Comparison of ENCODE assay signal across 9 mouse cellular contexts in the genomic region with DNA sequence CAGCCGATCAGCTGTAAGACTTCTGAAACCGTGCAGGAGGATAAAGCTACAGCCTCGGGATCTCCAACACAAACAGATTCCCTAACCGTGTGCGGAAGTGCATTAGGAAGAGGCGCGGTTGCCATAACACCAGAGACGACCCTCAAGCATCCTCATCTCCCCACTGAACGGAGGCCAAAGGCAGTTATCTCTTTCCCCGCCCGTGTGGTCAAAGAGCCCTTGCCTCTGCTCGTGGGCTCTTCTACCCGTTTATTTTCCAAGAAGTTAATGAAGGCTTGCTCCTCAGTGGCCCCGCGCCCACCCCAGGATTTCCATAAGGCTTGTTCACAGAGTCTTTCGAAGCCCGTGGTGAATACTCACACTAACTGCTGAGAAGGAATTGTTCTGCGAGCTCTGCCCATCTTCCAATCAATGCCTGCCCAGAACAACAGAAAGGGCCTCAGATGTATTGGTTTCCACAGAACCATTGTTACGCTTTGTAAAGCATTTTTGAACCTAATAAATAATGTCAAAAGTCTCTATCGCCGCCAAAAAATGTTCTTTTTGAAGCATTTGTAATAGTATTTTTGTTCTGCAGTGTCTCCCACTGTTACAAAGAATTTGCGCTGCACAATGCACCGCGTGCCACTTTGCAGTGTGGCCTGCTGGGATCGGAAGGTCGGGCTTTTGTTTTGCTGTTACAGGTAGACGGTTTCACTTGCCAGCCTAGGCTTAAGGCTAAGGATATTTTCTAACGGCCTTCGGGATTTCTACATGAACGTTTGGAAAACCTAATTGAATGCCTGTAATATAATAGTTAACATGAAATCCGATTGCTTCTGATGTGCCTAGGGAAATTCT.
DNase-seq lines count a peak whose midpoint lies in the region; ATAC-seq and TF ChIP-seq lines count a peak whose summit lies in the region.
"Had no signal": no experiment of that assay in that cellular context is flagged by ENCODE, and none has a peak within 500 bp of the region (broad histone marks: within the 10 kb centered on the region; RNA-seq: fewer than 3 reads in every experiment).

No protein-coding gene starts in this region.

- peaks cover 26% of the 10 kb centered on the region for H3K27me3 ChIP-seq in forebrain, embryonic 12.5 days
- H3K27me3 ChIP-seq in neural tube, embryonic 14.5 days (ENCODE audit: control insufficient read depth, insufficient read depth, low read length): no peaks in the 10 kb centered on the region
- no peaks in the 10 kb centered on the region for H3K27me3 ChIP-seq in heart, adult 2 months (ENCODE audit: control insufficient read depth, insufficient read depth, low read length)

- H3K4me2 ChIP-seq in forebrain, embryonic 12.5 days: peak overlapping the region; percentile 48
- H3K4me2 ChIP-seq in neural tube, embryonic 14.5 days (ENCODE audit: low read depth, low read length): peak overlapping the region; percentile 43

- no peaks in the 10 kb centered on the region for H3K9me3 ChIP-seq in forebrain, embryonic 12.5 days
- no peaks in the 10 kb centered on the region for H3K9me3 ChIP-seq in neural tube, embryonic 14.5 days (ENCODE audit: control insufficient read depth, low read length)

- TF ChIP-seq CTCF in heart, adult 2 months (IDR thresholded peaks at IDR 0.05): no peak

- H3K27ac ChIP-seq in forebrain, embryonic 12.5 days: no peak overlapping the region
- no peak overlapping the region for H3K27ac ChIP-seq in neural tube, embryonic 14.5 days (ENCODE audit: low read depth, low read length)
- no peak overlapping the region for H3K27ac ChIP-seq in heart, adult 2 months

- peak; percentile 72 for ATAC-seq in forebrain, embryonic 12.5 days (ENCODE audit: low FRiP score)
- ATAC-seq in neural tube, embryonic 14.5 days (ENCODE audit: low read depth): peak; percentile 65; the same call in 1 of the 2 replicates

- no peaks in the 10 kb centered on the region for H3K79me2 ChIP-seq in heart, adult 2 months (replicated peaks; ENCODE audit: control insufficient read depth, insufficient read depth, low read length)

- H3K4me3 ChIP-seq in forebrain, embryonic 12.5 days (replicated peaks): peak overlapping the region; percentile 16
- no peak overlapping the region for H3K4me3 ChIP-seq in neural tube, embryonic 14.5 days (ENCODE audit: low read depth, low read length)
- no peak overlapping the region for H3K4me3 ChIP-seq in heart, adult 2 months

- no peaks in the 10 kb centered on the region for H3K36me3 ChIP-seq in forebrain, embryonic 12.5 days (replicated peaks)
- no peaks in the 10 kb centered on the region for H3K36me3 ChIP-seq in neural tube, embryonic 14.5 days (ENCODE audit: control insufficient read depth, insufficient read depth, low read length)
- H3K36me3 ChIP-seq in heart, adult 2 months (ENCODE audit: control insufficient read depth, insufficient read depth, low read length): no peaks in the 10 kb centered on the region

- DNase-seq in embryo, embryonic 9.5 days (ENCODE audit: extremely low spot score): peak; percentile 37
- DNase-seq in hindlimb bud, embryonic 11.5 days (ENCODE audit: extremely low spot score, low read depth, low spot score): peak; percentile 2
- no peak for DNase-seq in heart, adult 2 months
- no peak for DNase-seq in liver
- no peak for DNase-seq in spleen, postnatal 10 days (ENCODE audit: low spot score in 2 of 2)
- DNase-seq: gastrocnemius, postnatal 36 days; lung, adult 2 months had no signal

- 21% methylated on average over 31 of the region's 31 CpGs for WGBS in forebrain, embryonic 12.5 days
- WGBS in neural tube, embryonic 14.5 days: 17% methylated on average over 31 of the region's 31 CpGs
- WGBS in heart, adult 2 months: 59% methylated on average over 31 of the region's 31 CpGs

- intact Hi-C loops in heart, adult 2 months (cut with DNase I): no loop called here

- H3K9ac ChIP-seq in forebrain, embryonic 12.5 days: no peak overlapping the region
- H3K9ac ChIP-seq in neural tube, embryonic 14.5 days (replicated peaks; ENCODE audit: low read depth, low read length): no peak overlapping the region
- no peak overlapping the region for H3K9ac ChIP-seq in heart, adult 2 months (ENCODE audit: low read depth, low read length)

- no peak for TF ChIP-seq POLR2A in heart, adult 2 months (IDR thresholded peaks at IDR 0.05; ENCODE audit: insufficient read depth, low read depth, low read length)

- H3K4me1 ChIP-seq in forebrain, embryonic 12.5 days: peaks cover 11% of the 10 kb centered on the region
- peaks cover 5% of the 10 kb centered on the region; the same call in 1 of the 2 replicates for H3K4me1 ChIP-seq in neural tube, embryonic 14.5 days (ENCODE audit: control insufficient read depth, insufficient read depth, low read length)
- H3K4me1 ChIP-seq in heart, adult 2 months (ENCODE audit: control insufficient read depth, insufficient read depth, low read length): no peaks in the 10 kb centered on the region

- no peak for TF ChIP-seq EP300 in heart, adult 2 months (IDR thresholded peaks at IDR 0.05; ENCODE audit: insufficient read depth, low read depth, low read length)

Comparison
In these comparisons a context has a peak if more than half of its experiments do, and no peak if none do; other contexts are left out.
1. DNase-seq: peak in embryo, embryonic 9.5 days (single experiment) and hindlimb bud, embryonic 11.5 days (single experiment); none in heart, adult 2 months (0 of 2), liver (single experiment) and spleen, postnatal 10 days (0 of 2).